Mouse (Mus musculus): ENCODE measurements around the gene Arhgap6.

The Arhgap6 gene

GRCm38 (mm10) chrX:169107372-169107771, 312.5 kb downstream of the Arhgap6 start:
- in situ Hi-C loops (cut with MboI; ENCODE audit: low sequenced_read_pairs) = no loop called here

- in situ Hi-C loops (cut with MboI; ENCODE audit: low sequenced_read_pairs) = no loop called here
These were observed 315.1 kb downstream of the Arhgap6 start for GRCm38 (mm10) chrX:169110031-169110430.

- in situ Hi-C loops (cut with MboI; ENCODE audit: low sequenced_read_pairs) = no loop called here
These were observed 317.8 kb downstream of the Arhgap6 start for GRCm38 (mm10) chrX:169112662-169113061.

GRCm38 (mm10) chrX:169123115-169123772, 328.3 kb downstream of the Arhgap6 start:
- in situ Hi-C loops (cut with MboI; ENCODE audit: low sequenced_read_pairs) = no loop called here

GRCm38 (mm10) chrX:169123773-169124151, 328.9 kb downstream of the Arhgap6 start:
- in situ Hi-C loops (cut with MboI; ENCODE audit: low sequenced_read_pairs) = no loop called here

GRCm38 (mm10) chrX:169139758-169140157, 344.9 kb downstream of the Arhgap6 start:
- in situ Hi-C loops (cut with MboI; ENCODE audit: low sequenced_read_pairs) = no loop called here

- in situ Hi-C loops (cut with MboI; ENCODE audit: low sequenced_read_pairs) = no loop called here
These were observed 345.6 kb downstream of the Arhgap6 start for GRCm38 (mm10) chrX:169140467-169140866.

GRCm38 (mm10) chrX:169153805-169154204, 358.9 kb downstream of the Arhgap6 start:
- in situ Hi-C loops (cut with MboI; ENCODE audit: low sequenced_read_pairs) = no loop called here

- in situ Hi-C loops (cut with MboI; ENCODE audit: low sequenced_read_pairs) = no loop called here
These were observed 363.5 kb downstream of the Arhgap6 start for GRCm38 (mm10) chrX:169158385-169158784.

GRCm38 (mm10) chrX:169170981-169171380, 376.1 kb downstream of the Arhgap6 start:
- in situ Hi-C loops (cut with MboI; ENCODE audit: low sequenced_read_pairs) = no loop called here

GRCm38 (mm10) chrX:169173796-169174195, 378.9 kb downstream of the Arhgap6 start:
- in situ Hi-C loops (cut with MboI; ENCODE audit: low sequenced_read_pairs) = no loop called here

- in situ Hi-C loops (cut with MboI; ENCODE audit: low sequenced_read_pairs) = no loop called here
These were observed 383.7 kb downstream of the Arhgap6 start for GRCm38 (mm10) chrX:169178634-169179033.

- in situ Hi-C loops (cut with MboI; ENCODE audit: low sequenced_read_pairs) = no loop called here
These were observed 392.2 kb downstream of the Arhgap6 start, which contains the start of gene Amelx for GRCm38 (mm10) chrX:169187100-169187499. TSS of gene Amelx (minus strand) at chrX:169187200.

GRCm38 (mm10) chrX:169210019-169210418, 415.1 kb downstream of the Arhgap6 start:
- in situ Hi-C loops (cut with MboI; ENCODE audit: low sequenced_read_pairs) = no loop called here

- in situ Hi-C loops (cut with MboI; ENCODE audit: low sequenced_read_pairs) = no loop called here
These were observed 425.2 kb downstream of the Arhgap6 start for GRCm38 (mm10) chrX:169220064-169220463.

- in situ Hi-C loops (cut with MboI; ENCODE audit: low sequenced_read_pairs) = no loop called here
These were observed 427.6 kb downstream of the Arhgap6 start for GRCm38 (mm10) chrX:169222357-169223062.

- in situ Hi-C loops (cut with MboI; ENCODE audit: low sequenced_read_pairs) = no loop called here
These were observed 461.0 kb downstream of the Arhgap6 start for GRCm38 (mm10) chrX:169255915-169256314.

- in situ Hi-C loops (cut with MboI; ENCODE audit: low sequenced_read_pairs) = no loop called here
These were observed 461.8 kb downstream of the Arhgap6 start for GRCm38 (mm10) chrX:169256741-169257140.

- in situ Hi-C loops (cut with MboI; ENCODE audit: low sequenced_read_pairs) = no loop called here
These were observed 466.1 kb downstream of the Arhgap6 start for GRCm38 (mm10) chrX:169261034-169261433.

- in situ Hi-C loops (cut with MboI; ENCODE audit: low sequenced_read_pairs) = no loop called here
These were observed 467.3 kb downstream of the Arhgap6 start for GRCm38 (mm10) chrX:169262212-169262611.

GRCm38 (mm10) chrX:169263433-169264172, 468.7 kb downstream of the Arhgap6 start:
- in situ Hi-C loops (cut with MboI; ENCODE audit: low sequenced_read_pairs) = no loop called here

GRCm38 (mm10) chrX:169299579-169299978, 504.7 kb downstream of the Arhgap6 start:
- in situ Hi-C loops (cut with MboI; ENCODE audit: low sequenced_read_pairs) = loop anchor here (10.0 kb wide), 1 partner anchor 355 kb away; no protein-coding TSS in a partner anchor
